Comparison of ENCODE assay signal across 8 mouse cellular contexts in genomic region chr9:89210353-89211064, GRCm38 (mm10). TPM values are rescaled to one million over a fixed set of nuclear protein-coding genes. Genes with fewer than 3 reads are reported as not detected.
DNase-seq lines count a peak whose midpoint lies in the region; ATAC-seq lines count a peak whose summit lies in the region.
"Not testable (repeated sequence)": the region's sequence is repeated elsewhere in the genome, so short reads cannot be mapped to it uniquely, and the experiment has no call there.

Gene Mthfs (plus strand): TSS chr9:89210676.

- peak; percentile 65; the same call in 1 of the 2 replicates for ATAC-seq in embryonic facial prominence, embryonic 12.5 days (ENCODE audit: insufficient number of reproducible peaks, insufficient read depth, low FRiP score, low TSS enrichment)
- peak; percentile 49 for ATAC-seq in granulocyte monocyte progenitor cell, adult 5-6 weeks (replicated peaks; ENCODE audit: poor library complexity, severe bottlenecking)
- ATAC-seq in hindbrain, embryonic 14.5 days (ENCODE audit: low FRiP score), result peak; percentile 75
- peak; percentile 37; the same call in 1 of the 2 replicates for ATAC-seq in liver, embryonic 15.5 days (ENCODE audit: insufficient read depth)
- ATAC-seq in monocyte, adult 5-6 weeks (replicated peaks; ENCODE audit: insufficient number of reproducible peaks, low FRiP score, low TSS enrichment, poor library complexity, severe bottlenecking), result peak; percentile 50

- not testable (repeated sequence) for DNase-seq in adrenal gland, postnatal 36 days; urinary bladder, adult 2 months (ENCODE audit: low spot score)
- DNase-seq in hindbrain, embryonic 14.5 days (ENCODE audit: low spot score), result peak; percentile 37
- DNase-seq in layer of hippocampus, postnatal 10 days (ENCODE audit: low spot score in 2 of 2), result peak in 1 of 2 experiments; percentile 38

- not testable (repeated sequence) for H3K36me3 ChIP-seq in embryonic facial prominence, embryonic 12.5 days; hindbrain, embryonic 14.5 days (replicated peaks; ENCODE audit: control insufficient read depth, insufficient read depth); liver, embryonic 15.5 days (replicated peaks)

- H3K9me3 ChIP-seq in embryonic facial prominence, embryonic 12.5 days; hindbrain, embryonic 14.5 days (ENCODE audit: control insufficient read depth, low read length); liver, embryonic 15.5 days (replicated peaks): not testable (repeated sequence)

- H3K9ac ChIP-seq in embryonic facial prominence, embryonic 12.5 days; liver, embryonic 15.5 days: not testable (repeated sequence)
- peak within 1 kb of the TSS; percentile 51 for H3K9ac ChIP-seq in hindbrain, embryonic 14.5 days

- not testable (repeated sequence) for H3K4me1 ChIP-seq in embryonic facial prominence, embryonic 12.5 days; hindbrain, embryonic 14.5 days (replicated peaks; ENCODE audit: control insufficient read depth, insufficient read depth, low read length); liver, embryonic 15.5 days (replicated peaks)

- peak within 1 kb of the TSS; percentile 32 for H3K4me3 ChIP-seq in embryonic facial prominence, embryonic 12.5 days
- peak within 1 kb of the TSS; percentile 27 for H3K4me3 ChIP-seq in hindbrain, embryonic 14.5 days (replicated peaks; ENCODE audit: low read length)
- H3K4me3 ChIP-seq in liver, embryonic 15.5 days (replicated peaks), result peak within 1 kb of the TSS; percentile 45

- H3K4me2 ChIP-seq in embryonic facial prominence, embryonic 12.5 days (replicated peaks), result peak within 1 kb of the TSS; percentile 40
- H3K4me2 ChIP-seq in hindbrain, embryonic 14.5 days (replicated peaks), result peak within 1 kb of the TSS; percentile 52
- H3K4me2 ChIP-seq in liver, embryonic 15.5 days, result peak within 1 kb of the TSS; percentile 58

- 26% methylated on average over 10 of the region's 12 CpGs for WGBS in embryonic facial prominence, embryonic 12.5 days
- 26% methylated on average over 9 of the region's 12 CpGs for WGBS in hindbrain, embryonic 14.5 days
- 26% methylated on average over 9 of the region's 12 CpGs for WGBS in liver, embryonic 15.5 days (ENCODE audit: insufficient replicate concordance)

- H3K27ac ChIP-seq in embryonic facial prominence, embryonic 12.5 days, result peak within 1 kb of the TSS; percentile 74; the same call in 1 of the 2 replicates
- peak within 1 kb of the TSS; percentile 84 for H3K27ac ChIP-seq in hindbrain, embryonic 14.5 days
- H3K27ac ChIP-seq in liver, embryonic 15.5 days (replicated peaks), result 0 out of 2 replicates have a peak within 1 kb of the TSS, but pooled peaks have one; percentile 65

- H3K27me3 ChIP-seq in embryonic facial prominence, embryonic 12.5 days; hindbrain, embryonic 14.5 days (ENCODE audit: control insufficient read depth, insufficient read depth, low read length); liver, embryonic 15.5 days: not testable (repeated sequence)

RNA-seq across cellular contexts. Expression of gene Mthfs, which starts in this region (rescaled TPM):
- 10 to 100 TPM; 27.0 to 43.7 TPM for total RNA-seq in adrenal gland, postnatal 36 days (2021)
- polyA plus RNA-seq in embryonic facial prominence, embryonic 12.5 days (2016; fragmentation: Nextera tagmentation; extraction: Ambion mirVana), result 25.2 and 27.5 TPM in 2 replicates
- 34.7 and 46.4 TPM in 2 replicates for total RNA-seq in granulocyte monocyte progenitor cell, adult 5-6 weeks (2014; fragmentation: Nextera tagmentation)
- 11.1 and 33.7 TPM in 2 replicates for total RNA-seq in granulocyte monocyte progenitor cell, adult 5-6 weeks (2017)
- 10.4 and 16.8 TPM in 2 replicates for polyA plus RNA-seq in hindbrain, embryonic 14.5 days (2014; fragmentation: Nextera tagmentation; extraction: Ambion mirVana)
- total RNA-seq in layer of hippocampus, postnatal 10 days (2021), result 10 to 100 TPM; 28.2 to 51.8 TPM
- 14.3 and 16.0 TPM in 2 replicates for polyA plus RNA-seq in liver, embryonic 15.5 days (2015; fragmentation: Nextera tagmentation; extraction: Ambion mirVana)
- total RNA-seq in monocyte, adult 5-6 weeks (2017), result 53.0 to 88.2 TPM (median 78.6 TPM) in 3 replicates
- 22.4 and 26.7 TPM in 2 replicates for polyA plus RNA-seq in urinary bladder, adult 2 months (2012; rRNA removed)
